Mouse (Mus musculus) forebrain, embryonic 13.5 days (tissue): ENCODE measurements around the gene Tlk2. TPM values are rescaled to one million over a fixed set of nuclear protein-coding genes. Genes with fewer than 3 reads are reported as not detected.
A peak's percentile ranks its signal among the peaks of the same experiment; 100 is the strongest.

Experiments used
- ATAC-seq: fragments of 200-750 bp; cut with Nextera tagmentation; 2 replicates; pipeline ENCODE4 v1.8.0; 2017
- H3K27ac ChIP-seq: fragments of 300-500 bp; sonication (generic); 2 replicates; pipeline ENCODE4 v1.5.1; 2015; ENCODE audit warnings: inconsistent platforms, mild to moderate bottlenecking, moderate library complexity
- H3K27me3 ChIP-seq: fragments of 300-500 bp; sonication (generic); 2 replicates; pipeline ENCODE4 v1.6.1; 2015; ENCODE audit warnings: mild to moderate bottlenecking, inconsistent platforms
- H3K36me3 ChIP-seq: fragments of 300-500 bp; sonication (generic); 2 replicates; pipeline ENCODE4 v1.6.1; 2015; ENCODE audit warnings: mild to moderate bottlenecking, inconsistent platforms; ENCODE audit not compliant: poor library complexity, severe bottlenecking
- H3K4me1 ChIP-seq: fragments of 300-500 bp; sonication (generic); 2 replicates; pipeline ENCODE4 v1.6.1; 2015; ENCODE audit warnings: inconsistent platforms
- H3K4me2 ChIP-seq: fragments of 300-500 bp; sonication (generic); 2 replicates; pipeline ENCODE4 v1.6.1; 2015; ENCODE audit warnings: inconsistent platforms, mild to moderate bottlenecking, moderate library complexity
- H3K4me3 ChIP-seq: fragments of 300-500 bp; sonication (generic); 2 replicates; pipeline ENCODE4 v1.5.1; 2015; ENCODE audit warnings: mild to moderate bottlenecking, inconsistent platforms
- H3K9ac ChIP-seq: fragments of 300-500 bp; sonication (generic); 2 replicates; pipeline ENCODE4 v1.6.1; 2015; ENCODE audit warnings: mild to moderate bottlenecking, inconsistent platforms
- H3K9me3 ChIP-seq: fragments of 300-500 bp; sonication (generic); replicated peaks from 2 replicates; pipeline ENCODE4 v1.6.1; 2016; ENCODE audit warnings: inconsistent platforms
- WGBS: fragments of 180-500 bp; shearing (Covaris S2); methylation state at CpG from one replicate; pipeline ENCODE4 v1.1.7; 2015; 5-methylcytosine and 5-hydroxymethylcytosine counted together
- polyA plus RNA-seq: library from polyadenylated mRNA; unstranded; fragments of >200 nt; fragmentation: Nextera tagmentation; extraction: Ambion mirVana; gene quantifications from 2 replicates; pipeline ENCODE4 v1.2.1, GENCODE M21; 2015

Tlk2 gene
- polyA plus RNA-seq, 1 experiment from 2014 or later = 21.0 TPM

GRCm38 (mm10) chr11:105151226-105152016 is 27.2 kb upstream of the Tlk2 start:
- no peaks in the 10 kb centered on the region for H3K36me3 ChIP-seq
- ATAC-seq = no peak
- peaks cover 9% of the 10 kb centered on the region for H3K4me1 ChIP-seq
- H3K27ac ChIP-seq = no peak overlapping the region
- no peaks in the 10 kb centered on the region for H3K9me3 ChIP-seq
- H3K4me3 ChIP-seq = no peak overlapping the region; the same call in 1 of the 2 replicates
- peak overlapping the region; percentile 34 for H3K4me2 ChIP-seq
- no peak overlapping the region; the same call in 1 of the 2 replicates for H3K9ac ChIP-seq
- no peaks in the 10 kb centered on the region; the same call in 1 of the 2 replicates for H3K27me3 ChIP-seq
- WGBS = 22% methylated on average over 18 of the region's 19 CpGs

GRCm38 (mm10) chr11:105152017-105152300 is 26.6 kb upstream of the Tlk2 start:
- H3K9ac ChIP-seq = no peak overlapping the region
- whole genome bisulfite sequencing = 100% methylated on average over 2 of the region's 4 CpGs
- no peak overlapping the region for H3K27ac ChIP-seq
- no peaks in the 10 kb centered on the region; the same call in 1 of the 2 replicates for H3K27me3 ChIP-seq
- H3K36me3 ChIP-seq = no peaks in the 10 kb centered on the region
- H3K4me2 ChIP-seq = peak overlapping the region; percentile 34; the same call in 1 of the 2 replicates
- H3K4me3 ChIP-seq = no peak overlapping the region
- no peaks in the 10 kb centered on the region for H3K9me3 ChIP-seq
- no peak for ATAC-seq
- peaks cover 9% of the 10 kb centered on the region for H3K4me1 ChIP-seq

GRCm38 (mm10) chr11:105152357-105152899 is 26.2 kb upstream of the Tlk2 start:
- Histone ChIP-seq H3K36me3 (no peaks in the 10 kb centered on the region), H3K9ac (no peak overlapping the region), H3K27me3 (no peaks in the 10 kb centered on the region; the same call in 1 of the 2 replicates), H3K4me2 (no peak overlapping the region), H3K9me3 (no peaks in the 10 kb centered on the region), H3K27ac (no peak overlapping the region), H3K4me1 (peaks cover 9% of the 10 kb centered on the region), H3K4me3 (no peak overlapping the region)
- 86% methylated on average over 11 of the region's 11 CpGs for WGBS
- no peak for ATAC-seq

GRCm38 (mm10) chr11:105153068-105153833 is 25.4 kb upstream of the Tlk2 start:
- Histone ChIP-seq H3K9ac (no peak overlapping the region), H3K4me2 (no peak overlapping the region), H3K27ac (no peak overlapping the region), H3K9me3 (no peaks in the 10 kb centered on the region), H3K4me3 (no peak overlapping the region), H3K27me3 (no peaks in the 10 kb centered on the region; the same call in 1 of the 2 replicates), H3K4me1 (peaks cover 9% of the 10 kb centered on the region), H3K36me3 (no peaks in the 10 kb centered on the region)
- ATAC-seq = no peak
- WGBS = 36% methylated on average over 12 of the region's 12 CpGs

- no peak overlapping the region for H3K4me3 ChIP-seq
- no peak overlapping the region for H3K9ac ChIP-seq
- no peaks in the 10 kb centered on the region for H3K36me3 ChIP-seq
- no peak overlapping the region for H3K4me2 ChIP-seq
- ATAC-seq = no peak
- H3K27me3 ChIP-seq = no peaks in the 10 kb centered on the region; the same call in 1 of the 2 replicates
- 85% methylated on average over 4 of the region's 4 CpGs for WGBS
- H3K27ac ChIP-seq = no peak overlapping the region
- no peaks in the 10 kb centered on the region for H3K9me3 ChIP-seq
- peaks cover 9% of the 10 kb centered on the region for H3K4me1 ChIP-seq
Observed at GRCm38 (mm10) chr11:105155915-105156314, 22.7 kb upstream of the Tlk2 start.

- no peaks in the 10 kb centered on the region; the same call in 1 of the 2 replicates for H3K27me3 ChIP-seq
- H3K4me2 ChIP-seq = no peak overlapping the region
- H3K9ac ChIP-seq = no peak overlapping the region
- WGBS = 88% methylated on average over 19 of the region's 19 CpGs
- H3K36me3 ChIP-seq = no peaks in the 10 kb centered on the region
- no peak overlapping the region for H3K27ac ChIP-seq
- no peak for ATAC-seq
- H3K9me3 ChIP-seq = no peaks in the 10 kb centered on the region
- H3K4me1 ChIP-seq = peaks cover 9% of the 10 kb centered on the region
- H3K4me3 ChIP-seq = no peak overlapping the region
Observed at GRCm38 (mm10) chr11:105156748-105157267, 21.8 kb upstream of the Tlk2 start.

- no peaks in the 10 kb centered on the region; the same call in 1 of the 2 replicates for H3K27me3 ChIP-seq
- peaks cover 8% of the 10 kb centered on the region; the same call in 1 of the 2 replicates for H3K9me3 ChIP-seq
- H3K27ac ChIP-seq = no peak overlapping the region
- no peak for ATAC-seq
- H3K36me3 ChIP-seq = no peaks in the 10 kb centered on the region
- no peak overlapping the region for H3K4me2 ChIP-seq
- no peak overlapping the region for H3K4me3 ChIP-seq
- H3K9ac ChIP-seq = no peak overlapping the region
- peaks cover 7% of the 10 kb centered on the region for H3K4me1 ChIP-seq
Observed at GRCm38 (mm10) chr11:105158047-105158446, 20.6 kb upstream of the Tlk2 start.

- Histone ChIP-seq H3K4me2 (no peak overlapping the region), H3K9ac (no peak overlapping the region), H3K27me3 (no peaks in the 10 kb centered on the region; the same call in 1 of the 2 replicates), H3K9me3 (peaks cover 12% of the 10 kb centered on the region), H3K36me3 (no peaks in the 10 kb centered on the region), H3K4me1 (no peaks in the 10 kb centered on the region), H3K27ac (no peak overlapping the region), H3K4me3 (no peak overlapping the region)
- 58% methylated on average over 6 of the region's 6 CpGs for WGBS
- no peak for ATAC-seq
Observed at GRCm38 (mm10) chr11:105159673-105160360, 18.8 kb upstream of the Tlk2 start.

GRCm38 (mm10) chr11:105161411-105161810 is 17.2 kb upstream of the Tlk2 start:
- no peak for ATAC-seq

GRCm38 (mm10) chr11:105164516-105165510 is 13.8 kb upstream of the Tlk2 start:
- Histone ChIP-seq H3K36me3 (no peaks in the 10 kb centered on the region), H3K27me3 (no peaks in the 10 kb centered on the region), H3K9ac (no peak overlapping the region), H3K4me2 (no peak overlapping the region), H3K4me1 (no peaks in the 10 kb centered on the region), H3K4me3 (no peak overlapping the region), H3K27ac (no peak overlapping the region), H3K9me3 (peaks cover 21% of the 10 kb centered on the region)
- WGBS = 86% methylated on average over 69 of the region's 69 CpGs
- no peak for ATAC-seq

More at GRCm38 (mm10) chr11:105161411-105161810, 17.2 kb upstream of the Tlk2 start:
- WGBS = 88% methylated on average over 2 of the region's 2 CpGs
- H3K27ac ChIP-seq = no peak overlapping the region
- no peak overlapping the region for H3K4me2 ChIP-seq
- H3K4me1 ChIP-seq = no peaks in the 10 kb centered on the region
- peaks cover 21% of the 10 kb centered on the region for H3K9me3 ChIP-seq
- H3K27me3 ChIP-seq = no peaks in the 10 kb centered on the region
- H3K9ac ChIP-seq = no peak overlapping the region
- H3K4me3 ChIP-seq = no peak overlapping the region
- H3K36me3 ChIP-seq = no peaks in the 10 kb centered on the region

GRCm38 (mm10) chr11:105166780-105167179 is 11.8 kb upstream of the Tlk2 start:
- Histone ChIP-seq H3K9me3 (peaks cover 21% of the 10 kb centered on the region), H3K4me3 (no peak overlapping the region), H3K4me2 (no peak overlapping the region), H3K27ac (no peak overlapping the region), H3K36me3 (no peaks in the 10 kb centered on the region), H3K9ac (no peak overlapping the region), H3K4me1 (no peaks in the 10 kb centered on the region), H3K27me3 (no peaks in the 10 kb centered on the region)
- 92% methylated on average over 10 of the region's 10 CpGs for WGBS
- ATAC-seq = no peak
